Mouse (Mus musculus) thymus, adult 2 months (tissue): ENCODE results near the gene Mrpl51. TPM values are rescaled to one million over a fixed set of nuclear protein-coding genes. Genes with fewer than 3 reads are reported as not detected.

Experiments
- DNase-seq: peaks from one replicate; pipeline ENCODE4 v3.0.0; 2021
- H3K27ac ChIP-seq: fragments of 200-500 bp; 2 replicates; pipeline ENCODE4 v1.5.1; 2012; ENCODE audit warnings: low read length, control low read depth; ENCODE audit not compliant: control insufficient read depth, insufficient read depth
- H3K27me3 ChIP-seq: fragments of 200-500 bp; 2 replicates; pipeline ENCODE4 v1.6.1; 2012; ENCODE audit warnings: mild to moderate bottlenecking, low read length, moderate library complexity, mixed read lengths; ENCODE audit not compliant: control insufficient read depth, insufficient read depth
- H3K36me3 ChIP-seq: fragments of 200-500 bp; 2 replicates; pipeline ENCODE4 v1.6.1; 2012; ENCODE audit warnings: mild to moderate bottlenecking, low read length, moderate library complexity; ENCODE audit not compliant: control insufficient read depth, insufficient read depth
- H3K4me1 ChIP-seq: fragments of 200-500 bp; replicated peaks from 2 replicates; pipeline ENCODE4 v1.6.1; 2012; ENCODE audit warnings: low read length; ENCODE audit not compliant: control insufficient read depth, insufficient read depth
- H3K4me3 ChIP-seq: fragments of 200-500 bp; 2 replicates; pipeline ENCODE4 v1.5.1; 2012; ENCODE audit warnings: mild to moderate bottlenecking, low read length, control low read depth, moderate library complexity; ENCODE audit not compliant: control insufficient read depth, insufficient read depth
- CTCF ChIP-seq: fragments of 200-500 bp; IDR thresholded peaks from 2 replicates; pipeline ENCODE4 v1.5.1; 2012; ENCODE audit warnings: mild to moderate bottlenecking, control low read depth, low read length, moderate library complexity, borderline replicate concordance; ENCODE audit not compliant: control insufficient read depth, poor library complexity, insufficient read depth; ENCODE audit errors: extremely low read depth
- POLR2A ChIP-seq: fragments of 200-500 bp; IDR thresholded peaks from 2 replicates; pipeline ENCODE4 v1.6.1; 2012; ENCODE audit warnings: mild to moderate bottlenecking, low read length, control low read depth, moderate library complexity; ENCODE audit not compliant: control insufficient read depth, poor library complexity, insufficient read depth; ENCODE audit errors: extremely low read depth
- WGBS: fragments of 180-500 bp; shearing (Covaris S2); methylation state at CpG from one replicate; pipeline ENCODE4 v1.1.7; 2018; 5-methylcytosine and 5-hydroxymethylcytosine counted together
- polyA plus RNA-seq: library from polyadenylated mRNA; depleted of rRNA; stranded (reverse); fragments of >200 nt; gene quantifications from 2 replicates; pipeline ENCODE4 v1.2.3, GENCODE M21; 2012

Gene Mrpl51
- polyA plus RNA-seq, 1 experiment = 70.7 TPM

- H3K4me3 ChIP-seq = 0 out of 2 replicates have a peak overlapping the region, but pooled peaks have one; percentile 9
- peaks cover 26% of the 10 kb centered on the region for H3K4me1 ChIP-seq
- no peaks in the 10 kb centered on the region for H3K27me3 ChIP-seq
- peaks cover 8% of the 10 kb centered on the region for H3K36me3 ChIP-seq
- no peak for DNase-seq
- H3K27ac ChIP-seq = no peak overlapping the region
- 64% methylated on average over 7 of the region's 7 CpGs for WGBS
- no peak for TF ChIP-seq POLR2A
- TF ChIP-seq CTCF = no peak
Observed at GRCm38 (mm10) chr6:125146148-125146547, 45.5 kb upstream of the Mrpl51 start.

GRCm38 (mm10) chr6:125146797-125147196 is 44.8 kb upstream of the Mrpl51 start:
- no peak for DNase-seq
- WGBS = 89% methylated on average over 4 of the region's 4 CpGs
- Histone ChIP-seq H3K27ac (no peak overlapping the region), H3K36me3 (peaks cover 1% of the 10 kb centered on the region; the same call in 1 of the 2 replicates), H3K27me3 (no peaks in the 10 kb centered on the region), H3K4me1 (peaks cover 26% of the 10 kb centered on the region), H3K4me3 (no peak overlapping the region)
- TF ChIP-seq POLR2A (no peak), CTCF (no peak)

GRCm38 (mm10) chr6:125147329-125147728 is 44.3 kb upstream of the Mrpl51 start:
- Histone ChIP-seq H3K4me3 (no peak overlapping the region), H3K4me1 (peaks cover 26% of the 10 kb centered on the region), H3K27ac (no peak overlapping the region), H3K27me3 (no peaks in the 10 kb centered on the region), H3K36me3 (peaks cover 6% of the 10 kb centered on the region; the same call in 1 of the 2 replicates)
- WGBS = 87% methylated on average over 10 of the region's 10 CpGs
- TF ChIP-seq POLR2A (no peak), CTCF (no peak)
- no peak for DNase-seq

GRCm38 (mm10) chr6:125148251-125148925 is 43.2 kb upstream of the Mrpl51 start:
- H3K4me3 ChIP-seq = no peak overlapping the region
- 77% methylated on average over 18 of the region's 18 CpGs for WGBS
- H3K4me1 ChIP-seq = peaks cover 26% of the 10 kb centered on the region
- no peaks in the 10 kb centered on the region for H3K27me3 ChIP-seq
- H3K36me3 ChIP-seq = peaks cover 13% of the 10 kb centered on the region
- DNase-seq = no peak
- no peak overlapping the region for H3K27ac ChIP-seq
- TF ChIP-seq CTCF (no peak), POLR2A (no peak)

- peaks cover 26% of the 10 kb centered on the region for H3K4me1 ChIP-seq
- WGBS = 78% methylated on average over 16 of the region's 16 CpGs
- no peak overlapping the region for H3K4me3 ChIP-seq
- no peak for DNase-seq
- no peak overlapping the region for H3K27ac ChIP-seq
- TF ChIP-seq POLR2A = no peak
- H3K36me3 ChIP-seq = peaks cover 16% of the 10 kb centered on the region
- no peaks in the 10 kb centered on the region for H3K27me3 ChIP-seq
Observed at GRCm38 (mm10) chr6:125148926-125149568, 42.6 kb upstream of the Mrpl51 start.

- no peak for DNase-seq
Observed at GRCm38 (mm10) chr6:125149569-125149950, 42.0 kb upstream of the Mrpl51 start.

More at GRCm38 (mm10) chr6:125149569-125149950, 42.0 kb upstream of the Mrpl51 start:
- peaks cover 16% of the 10 kb centered on the region for H3K36me3 ChIP-seq
- no peaks in the 10 kb centered on the region for H3K27me3 ChIP-seq
- peaks cover 26% of the 10 kb centered on the region for H3K4me1 ChIP-seq
- TF ChIP-seq CTCF (no peak), POLR2A (no peak)
- 92% methylated on average over 7 of the region's 7 CpGs for whole genome bisulfite sequencing
- no peak overlapping the region for H3K27ac ChIP-seq
- H3K4me3 ChIP-seq = no peak overlapping the region
